Mouse (Mus musculus): ENCODE results near the gene Tiam1. TPM values are rescaled to one million over a fixed set of nuclear protein-coding genes. Genes with fewer than 3 reads are reported as not detected.

The Tiam1 gene
- total RNA-seq, 1 experiment from 2014 or later = 34.5 TPM

DNA sequence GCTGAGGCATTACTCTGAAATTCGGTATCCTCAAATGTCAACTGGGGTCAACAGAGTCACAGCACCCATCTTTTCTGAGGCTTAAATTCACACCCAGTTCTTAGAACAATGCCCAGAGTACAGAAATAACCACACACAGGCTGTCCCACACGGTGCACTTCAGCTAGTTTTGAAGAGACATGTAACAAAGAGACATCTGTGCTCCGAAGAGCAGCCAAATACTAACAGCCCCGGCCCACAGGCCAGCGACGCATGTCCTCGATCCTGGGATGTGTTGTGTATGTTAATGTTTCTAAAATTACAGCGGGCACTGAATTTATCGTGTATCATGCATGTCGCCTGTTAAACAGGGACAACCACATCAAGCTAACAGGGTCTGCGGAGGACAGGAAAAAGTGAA lies 73.5 kb downstream of the Tiam1 start:
- ATAC-seq (replicated peaks; ENCODE audit: low read depth, poor library complexity, severe bottlenecking) = no peak

DNA sequence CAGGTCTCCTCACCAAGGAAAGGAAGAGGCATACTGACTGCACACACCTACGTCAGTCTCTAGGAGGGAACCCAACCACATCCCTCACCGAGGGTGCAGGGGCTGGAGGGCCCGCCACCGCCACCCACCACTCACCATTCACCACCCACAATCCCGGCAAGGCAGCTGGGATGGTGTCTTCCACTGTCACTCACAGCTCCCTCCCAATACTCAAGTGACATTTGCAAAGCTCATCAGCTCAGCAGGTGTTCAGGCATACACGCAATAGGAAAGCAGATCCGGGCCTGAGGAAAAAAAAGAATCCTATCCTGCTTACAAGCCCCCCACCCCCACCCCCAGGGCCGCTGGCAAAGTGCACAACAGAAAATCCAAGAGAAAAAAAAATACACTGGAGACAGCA lies 74.4 kb downstream of the Tiam1 start:
- no peak for ATAC-seq (replicated peaks; ENCODE audit: low read depth, poor library complexity, severe bottlenecking)

DNA sequence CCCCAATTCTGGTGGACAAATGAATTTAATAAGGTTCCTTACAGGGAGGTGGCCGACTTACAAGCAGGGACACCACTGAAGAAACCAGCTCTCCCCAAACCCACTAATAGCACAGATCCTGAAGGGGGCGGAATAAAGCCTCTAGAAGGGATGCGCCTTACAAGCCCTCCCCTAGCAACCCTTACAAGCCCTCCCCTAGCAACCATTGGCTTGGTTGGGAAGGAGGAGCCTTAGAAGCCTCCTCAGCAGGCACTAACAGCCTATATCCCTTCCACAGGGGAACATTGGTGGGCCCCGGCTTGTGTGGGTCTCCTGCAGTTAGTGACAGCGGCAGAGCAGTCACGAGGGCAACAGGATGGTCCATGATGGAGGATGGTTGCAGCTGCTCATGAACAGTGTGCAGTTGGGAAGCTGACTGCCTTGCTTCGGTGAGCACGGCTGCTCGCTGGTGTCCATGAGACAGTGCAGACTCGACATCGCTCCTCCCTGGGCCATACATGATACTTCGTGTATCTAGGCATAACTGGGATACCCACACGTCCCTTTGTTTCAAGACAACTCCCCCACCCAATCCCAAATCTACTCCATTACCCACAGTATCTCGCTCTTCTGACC lies 90.6 kb downstream of the Tiam1 start:
- 0 out of 2 replicates have a peak, but pooled peaks have one; percentile 39 for ATAC-seq (replicated peaks; ENCODE audit: low read depth, poor library complexity, severe bottlenecking)

- ATAC-seq (replicated peaks; ENCODE audit: low read depth, poor library complexity, severe bottlenecking) = no peak
These were observed 91.2 kb downstream of the Tiam1 start for GRCm38 (mm10) chr16:90052409-90052808.

GRCm38 (mm10) chr16:90051051-90051450 lies 92.5 kb downstream of the Tiam1 start:
- ATAC-seq (replicated peaks; ENCODE audit: low read depth, poor library complexity, severe bottlenecking) = peak; percentile 56

DNA sequence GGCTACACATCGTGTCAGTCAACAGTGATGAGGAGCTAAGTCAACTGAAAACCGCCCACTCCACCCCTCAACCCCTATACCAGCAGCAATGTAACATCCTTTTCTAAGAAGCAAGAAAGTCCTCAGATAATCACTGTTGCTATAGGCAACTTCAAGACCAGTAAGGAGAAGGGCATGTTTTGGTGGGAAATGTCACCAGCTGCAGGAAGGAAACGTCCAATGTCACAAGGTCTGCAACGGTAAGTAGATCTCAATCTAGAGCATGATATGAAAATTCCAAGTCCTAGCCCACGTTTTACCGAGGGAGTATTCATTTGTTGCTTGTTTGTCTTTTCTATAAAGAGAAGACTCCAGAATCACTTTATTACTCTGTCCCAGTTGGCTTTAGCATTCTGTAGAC lies 95.7 kb downstream of the Tiam1 start:
- no peak for ATAC-seq (replicated peaks; ENCODE audit: low read depth, poor library complexity, severe bottlenecking)

DNA sequence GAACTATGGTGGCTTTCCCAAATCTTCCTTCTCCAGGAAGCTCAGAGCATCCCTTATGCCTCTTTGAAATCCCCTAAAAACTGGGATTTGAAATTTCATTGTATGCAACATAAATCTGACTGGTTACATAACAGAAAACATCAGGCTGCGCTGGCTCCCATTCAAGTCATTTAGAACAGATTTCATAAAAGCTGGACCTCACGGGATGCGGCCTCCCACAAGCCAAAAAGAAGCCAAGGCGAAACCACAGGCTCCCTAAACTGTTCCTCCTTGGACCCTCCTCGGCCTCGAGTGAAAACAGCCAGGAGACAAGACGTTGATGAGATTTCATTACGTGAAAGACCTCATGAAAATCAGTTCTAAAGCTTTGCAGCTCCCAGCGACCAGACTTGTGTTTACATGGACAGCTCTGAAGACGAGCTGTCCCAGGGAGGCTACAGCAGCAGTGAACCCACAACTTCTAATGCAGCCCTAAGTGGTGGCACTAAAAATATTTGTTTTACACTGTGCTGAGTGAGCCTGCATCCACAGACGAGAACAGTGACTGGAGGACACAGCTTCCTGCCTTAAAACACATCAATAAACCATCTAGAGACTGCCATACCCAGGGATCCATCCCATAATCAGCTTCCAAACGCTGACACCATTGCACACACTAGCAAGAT lies 96.9 kb downstream of the Tiam1 start:
- ATAC-seq (replicated peaks; ENCODE audit: low read depth, poor library complexity, severe bottlenecking) = no peak

DNA sequence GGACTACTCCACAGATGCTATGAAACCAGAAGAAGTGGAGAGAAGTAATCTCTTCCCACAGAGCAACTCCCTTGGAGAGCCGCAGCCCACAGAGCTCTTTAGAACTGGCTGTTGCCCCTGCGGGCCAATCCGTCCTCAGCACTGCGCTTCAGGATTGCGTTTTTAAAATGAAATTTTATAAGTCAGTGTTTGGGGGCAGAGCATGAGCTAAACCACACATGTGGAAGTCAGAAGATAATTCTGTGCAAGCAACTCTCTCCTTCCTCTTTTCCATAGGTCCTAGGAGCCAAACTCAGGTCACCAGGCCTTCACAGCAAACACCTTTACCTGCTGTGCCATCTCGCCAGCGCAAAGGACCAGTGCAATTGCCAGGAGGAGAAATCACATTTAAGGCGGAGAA lies 98.0 kb downstream of the Tiam1 start:
- no peak; the same call in 1 of the 2 replicates for ATAC-seq (replicated peaks; ENCODE audit: low read depth, poor library complexity, severe bottlenecking)

GRCm38 (mm10) chr16:90044004-90044754 lies 99.4 kb downstream of the Tiam1 start:
- peak; percentile 85 for ATAC-seq (replicated peaks; ENCODE audit: low read depth, poor library complexity, severe bottlenecking)

DNA sequence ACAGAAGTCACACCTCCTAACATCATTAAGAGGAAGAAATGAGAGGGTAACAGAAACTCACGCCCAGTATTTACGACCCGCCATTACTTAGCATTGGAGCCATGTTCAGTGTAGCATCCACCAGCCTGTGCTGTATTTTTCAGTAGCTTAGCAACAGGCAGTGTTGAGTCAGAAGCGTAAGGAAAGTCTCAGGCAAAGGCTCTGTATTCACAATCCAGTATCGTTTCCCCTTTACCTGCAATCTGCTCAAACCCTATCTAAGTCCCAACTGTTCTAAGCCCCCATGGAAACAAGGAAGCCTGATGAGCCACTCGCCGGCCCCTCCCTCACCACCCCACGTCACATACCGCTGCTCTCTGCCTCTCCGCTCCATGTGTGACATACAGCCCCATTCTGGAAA lies 100.7 kb downstream of the Tiam1 start:
- ATAC-seq (replicated peaks; ENCODE audit: low read depth, poor library complexity, severe bottlenecking) = peak; percentile 33

DNA sequence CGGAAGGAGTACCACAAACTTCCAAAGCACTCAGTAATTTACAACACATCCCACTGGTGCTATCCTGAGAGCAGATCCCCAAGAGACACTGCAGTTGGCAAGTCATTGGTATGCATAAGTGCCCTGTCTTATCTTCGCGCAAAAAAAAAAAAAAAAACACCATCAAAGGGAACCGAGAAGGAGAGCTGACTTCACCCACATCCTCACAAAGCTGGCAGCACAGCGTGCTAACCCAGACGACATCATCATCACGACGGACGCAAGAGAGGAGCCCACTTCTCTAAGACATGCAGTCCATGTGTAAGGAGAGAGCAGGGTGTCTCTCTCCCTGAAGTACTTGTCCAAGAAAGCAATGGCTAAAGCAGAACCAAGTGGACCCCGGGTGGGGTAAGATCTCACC lies 101.2 kb downstream of the Tiam1 start:
- ATAC-seq (replicated peaks; ENCODE audit: low read depth, poor library complexity, severe bottlenecking) = 0 out of 2 replicates have a peak, but pooled peaks have one; percentile 12

GRCm38 (mm10) chr16:90040771-90041364 lies 102.7 kb downstream of the Tiam1 start:
- ATAC-seq (replicated peaks; ENCODE audit: low read depth, poor library complexity, severe bottlenecking) = peak; percentile 33

GRCm38 (mm10) chr16:90035595-90036110 lies 107.9 kb downstream of the Tiam1 start:
- ATAC-seq (replicated peaks; ENCODE audit: low read depth, poor library complexity, severe bottlenecking) = 0 out of 2 replicates have a peak, but pooled peaks have one; percentile 8

DNA sequence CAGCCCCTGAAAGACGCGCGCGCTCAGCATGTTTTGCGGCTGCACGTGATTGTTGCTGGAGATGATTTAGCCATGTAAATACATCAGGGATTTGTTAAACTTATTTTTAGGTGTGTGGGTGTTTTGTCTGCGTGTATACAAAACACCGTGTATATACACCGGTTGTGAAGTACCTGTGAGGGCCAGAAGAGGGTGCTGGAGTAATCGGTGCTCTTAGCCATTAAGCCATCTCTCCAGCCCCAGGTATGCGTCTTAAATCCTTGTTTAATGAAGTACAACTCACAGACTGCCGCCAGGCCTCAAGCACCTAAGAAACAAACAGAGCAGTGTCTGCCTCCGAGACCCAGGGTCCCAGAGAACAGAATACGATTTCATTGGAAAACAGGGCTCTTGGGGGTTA lies 113.2 kb downstream of the Tiam1 start:
- ATAC-seq (replicated peaks; ENCODE audit: low read depth, poor library complexity, severe bottlenecking) = no peak

- no peak for ATAC-seq (replicated peaks; ENCODE audit: low read depth, poor library complexity, severe bottlenecking)
These were observed 115.7 kb downstream of the Tiam1 start for GRCm38 (mm10) chr16:90027886-90028285.

GRCm38 (mm10) chr16:90025526-90026172 lies 117.9 kb downstream of the Tiam1 start:
- no peak for ATAC-seq (replicated peaks; ENCODE audit: low read depth, poor library complexity, severe bottlenecking)

DNA sequence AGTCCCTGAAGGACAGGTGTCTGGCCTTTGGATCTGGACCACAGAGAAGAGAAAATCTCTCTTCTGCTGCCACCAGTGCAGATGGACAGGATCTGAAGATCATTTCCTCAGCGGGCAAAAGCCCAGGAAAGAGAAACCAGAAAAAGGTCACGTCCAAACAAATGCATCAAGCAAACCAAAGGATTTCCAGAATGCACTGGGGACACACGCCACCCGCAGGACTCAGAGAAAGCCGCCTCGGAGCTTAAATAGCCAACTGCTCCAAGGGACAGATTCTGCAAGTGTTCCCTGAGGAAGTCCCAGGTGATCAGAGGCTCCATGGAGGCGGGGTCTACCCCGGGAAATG lies 119.9 kb downstream of the Tiam1 start:
- no peak for ATAC-seq (replicated peaks; ENCODE audit: low read depth, poor library complexity, severe bottlenecking)

DNA sequence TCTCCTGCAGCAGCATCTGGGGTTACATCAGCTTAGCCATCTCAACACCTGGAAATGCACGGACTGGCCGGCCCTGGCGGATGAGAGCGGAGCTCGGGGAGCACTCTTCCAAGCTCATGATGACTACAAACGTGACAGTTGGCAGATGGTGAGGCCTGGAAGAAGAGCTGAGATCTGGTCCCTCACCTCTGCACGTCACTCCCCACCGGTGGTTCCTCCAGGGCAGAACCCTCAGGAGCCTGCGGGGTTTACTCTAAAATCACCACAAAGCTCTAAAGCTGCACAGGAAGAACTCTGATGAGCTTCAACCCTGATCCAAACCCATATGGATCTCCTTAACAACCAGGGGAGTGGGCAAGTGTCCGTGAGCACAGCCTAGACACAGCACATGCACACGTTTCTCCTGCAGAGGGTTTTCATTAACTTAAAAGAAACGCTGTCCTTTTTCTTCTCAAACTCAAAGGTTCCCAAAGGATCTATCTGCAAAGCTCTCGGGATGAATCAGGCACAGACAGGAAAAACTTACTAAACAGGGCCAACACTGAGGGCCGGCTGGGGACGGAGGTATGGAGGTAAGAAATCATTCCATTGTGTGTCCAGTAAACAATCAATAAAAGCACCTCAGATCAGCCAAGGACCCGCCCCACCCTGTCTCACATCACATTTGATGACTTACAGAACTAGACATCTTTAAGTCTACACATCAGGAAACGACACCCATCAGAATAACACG lies 120.5 kb downstream of the Tiam1 start:
- no peak for ATAC-seq (replicated peaks; ENCODE audit: low read depth, poor library complexity, severe bottlenecking)

- no peak for ATAC-seq (replicated peaks; ENCODE audit: low read depth, poor library complexity, severe bottlenecking)
These were observed 127.5 kb downstream of the Tiam1 start for GRCm38 (mm10) chr16:90016046-90016445.

Data from common myeloid progenitor, adult 5-6 weeks (primary cell).